Mouse (Mus musculus): Measurements from ENCODE around the gene Lgi4.

Gene Lgi4

DNA sequence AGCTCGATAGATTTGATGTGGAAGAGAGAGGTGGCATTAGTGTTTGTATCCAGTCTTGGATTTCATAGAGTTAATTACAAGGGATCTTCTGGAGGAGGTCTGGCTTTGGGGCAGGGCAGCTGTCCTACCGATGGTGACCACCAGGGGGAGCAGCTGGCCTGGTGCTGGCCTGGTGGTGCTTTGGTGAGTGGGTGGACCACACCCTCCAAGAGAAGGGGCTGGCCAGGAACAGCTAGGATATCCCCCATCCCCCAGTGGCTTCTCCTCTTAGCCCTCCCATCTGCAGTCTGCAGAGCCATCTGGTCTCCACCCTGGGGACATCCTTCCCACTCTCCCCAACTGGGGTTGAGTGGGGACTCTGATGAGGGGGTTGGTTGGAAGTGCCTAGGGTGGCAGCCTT lies at the start of gene Lgi4:
TSS of gene Lgi4 (plus strand) at position 235 of the 400 bp plus-strand sequence.
- peak; percentile 79 for DNase-seq (ENCODE audit: low spot score)

DNA sequence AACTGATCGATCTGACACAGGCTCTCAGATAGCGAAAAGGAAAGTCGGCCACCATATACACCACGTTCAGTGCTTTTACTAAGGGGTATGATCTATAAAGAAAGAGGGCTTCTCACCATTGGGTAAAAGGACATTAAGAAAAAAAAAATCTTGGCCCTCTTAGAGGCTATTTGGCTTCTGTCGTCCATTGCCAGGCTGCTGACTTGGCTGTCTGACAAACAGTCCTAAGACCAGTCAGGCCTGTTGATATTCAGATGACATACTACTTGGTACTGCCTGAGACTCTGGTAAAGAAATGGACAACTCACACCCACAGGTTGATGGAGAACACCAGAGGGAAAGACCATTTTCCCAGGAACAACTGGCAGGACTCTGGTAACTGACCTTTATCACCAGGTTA lies 46.2 kb upstream of the Lgi4 start:
- no peak for DNase-seq (ENCODE audit: low spot score)

DNA sequence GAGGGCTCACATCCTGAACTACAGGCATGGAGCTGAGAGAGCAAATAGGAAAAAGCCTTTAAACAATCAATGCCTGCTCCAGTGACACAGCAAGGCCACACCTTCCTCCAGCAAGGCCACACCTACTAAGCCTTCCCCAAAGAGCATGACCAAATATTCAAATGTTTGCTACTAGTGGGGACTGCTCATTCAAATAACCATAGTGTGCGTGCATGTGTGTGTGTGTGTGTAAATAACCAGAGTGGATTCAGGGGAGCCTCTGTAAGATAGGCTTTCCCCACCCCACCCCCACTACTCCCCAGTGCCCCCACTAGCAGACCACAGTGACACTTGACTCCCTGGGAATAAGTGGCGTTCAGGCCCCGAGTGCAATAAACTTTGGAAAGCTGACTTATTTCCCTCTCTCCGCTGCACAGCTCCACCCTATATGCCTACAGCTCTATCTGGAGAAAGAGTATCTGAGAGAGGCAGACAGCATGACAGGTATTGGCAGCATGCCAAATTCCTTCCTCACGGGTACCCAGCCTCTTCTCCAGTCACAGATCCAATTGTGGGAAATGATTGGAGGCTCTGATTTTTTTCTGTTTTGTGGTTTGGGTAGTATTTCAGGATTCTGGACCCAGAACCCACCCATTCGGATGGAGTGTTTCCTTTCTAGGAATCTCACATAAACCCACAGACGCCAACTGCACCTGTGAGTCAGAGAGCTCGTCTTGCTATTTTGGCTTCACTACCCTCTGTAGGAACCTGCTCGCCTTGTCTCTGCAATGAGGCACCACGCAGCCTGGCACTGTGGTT lies 41.8 kb upstream of the Lgi4 start:
- no peak for DNase-seq (ENCODE audit: low spot score)

- DNase-seq (ENCODE audit: low spot score): peak; percentile 45
These were observed 30.5 kb upstream of the Lgi4 start for GRCm38 (mm10) chr7:31028609-31029008.

GRCm38 (mm10) chr7:31030717-31031116 lies 28.4 kb upstream of the Lgi4 start:
- DNase-seq (ENCODE audit: low spot score): no peak

- DNase-seq (ENCODE audit: low spot score): no peak
These were observed 27.4 kb upstream of the Lgi4 start for GRCm38 (mm10) chr7:31031731-31032130.

- no peak for DNase-seq (ENCODE audit: low spot score)
These were observed 25.6 kb upstream of the Lgi4 start for GRCm38 (mm10) chr7:31033409-31034165.

- no peak for DNase-seq (ENCODE audit: low spot score)
These were observed 24.4 kb upstream of the Lgi4 start for GRCm38 (mm10) chr7:31034789-31035188.

GRCm38 (mm10) chr7:31035291-31035690 lies 23.9 kb upstream of the Lgi4 start:
- DNase-seq (ENCODE audit: low spot score): no peak

DNA sequence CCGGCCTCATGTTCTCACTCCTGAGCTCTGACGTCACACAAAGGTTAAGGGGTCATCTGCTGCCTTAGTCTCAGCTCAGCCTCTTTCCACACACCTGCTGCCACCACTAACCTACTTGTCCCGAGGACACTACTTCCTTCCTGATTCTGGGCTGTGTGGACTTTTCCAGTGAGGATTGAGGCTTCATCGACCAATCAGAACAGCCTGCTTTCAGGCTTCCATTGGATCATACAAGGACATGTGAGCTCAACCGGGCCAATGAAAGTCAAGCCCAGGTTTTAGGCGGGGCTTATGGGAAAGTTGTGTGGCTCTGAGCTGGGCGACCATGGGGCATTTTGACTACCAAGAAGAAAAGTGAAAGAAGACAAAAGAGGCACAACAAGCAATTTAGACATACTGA lies 22.2 kb upstream of the Lgi4 start:
- no peak for DNase-seq (ENCODE audit: low spot score)

GRCm38 (mm10) chr7:31037675-31038074 lies 21.5 kb upstream of the Lgi4 start:
- no peak for DNase-seq (ENCODE audit: low spot score)

DNA sequence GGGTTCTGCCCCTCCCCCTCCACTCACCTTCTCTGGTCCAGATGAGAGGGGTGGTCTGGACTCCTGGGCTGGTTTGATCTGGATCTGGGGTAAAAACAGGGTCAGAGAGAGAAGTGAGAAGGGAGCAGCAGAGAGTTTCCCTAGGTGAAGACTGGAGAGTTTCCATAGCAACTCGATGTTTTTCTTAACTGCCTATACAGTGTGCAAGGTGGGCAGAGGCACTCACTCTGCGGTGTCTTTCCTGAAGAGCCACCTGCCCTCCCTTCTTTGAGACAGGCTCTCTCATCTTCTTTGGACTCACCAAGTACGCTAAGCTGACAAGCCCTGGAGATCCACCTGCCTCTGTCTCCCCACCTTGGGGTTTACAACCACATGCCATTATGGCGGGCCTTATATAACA lies 20.1 kb upstream of the Lgi4 start:
- DNase-seq (ENCODE audit: low spot score): no peak

GRCm38 (mm10) chr7:31040281-31041022 lies 18.7 kb upstream of the Lgi4 start:
- DNase-seq (ENCODE audit: low spot score): no peak

- DNase-seq (ENCODE audit: low spot score): no peak
These were observed 18.1 kb upstream of the Lgi4 start for GRCm38 (mm10) chr7:31041023-31041407.

DNA sequence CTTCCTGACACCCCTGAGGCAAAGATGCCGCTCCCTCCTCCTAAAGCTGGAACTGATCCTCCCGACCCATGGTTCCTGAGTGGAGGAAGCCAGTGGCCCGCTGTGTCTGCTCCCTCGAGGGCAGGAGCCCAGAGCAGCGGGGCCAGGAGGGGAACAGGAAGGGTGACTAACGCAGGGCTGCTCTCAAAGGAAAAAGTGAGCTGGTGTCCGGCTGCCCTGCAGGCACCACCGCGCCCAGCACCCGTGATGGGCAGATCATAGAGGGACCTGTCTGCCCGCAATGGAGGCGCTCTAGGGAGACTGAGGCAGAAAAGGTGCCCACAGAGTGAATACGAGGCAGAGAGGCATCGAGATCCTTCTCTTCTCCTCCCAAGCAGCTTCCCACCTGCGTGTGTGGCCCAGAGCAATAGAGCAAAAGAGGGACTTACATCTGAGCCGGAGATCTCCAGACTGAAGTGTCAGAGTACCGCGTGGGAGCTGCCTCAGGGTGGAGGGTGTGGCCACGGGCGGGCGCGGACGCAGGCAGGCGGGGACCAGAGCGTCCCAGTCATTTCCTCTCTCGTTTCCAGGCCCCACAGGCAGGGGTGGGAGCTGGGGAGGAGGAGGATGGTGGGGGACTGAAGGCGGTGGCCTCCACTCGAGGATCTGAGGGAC lies 17.4 kb upstream of the Lgi4 start:
- DNase-seq (ENCODE audit: low spot score): no peak

- no peak for DNase-seq (ENCODE audit: low spot score)
These were observed 16.7 kb upstream of the Lgi4 start, which contains the start of gene Fxyd5 for GRCm38 (mm10) chr7:31042431-31042910. Gene Fxyd5, minus strand, starts transcription at chr7:31042481.

DNA sequence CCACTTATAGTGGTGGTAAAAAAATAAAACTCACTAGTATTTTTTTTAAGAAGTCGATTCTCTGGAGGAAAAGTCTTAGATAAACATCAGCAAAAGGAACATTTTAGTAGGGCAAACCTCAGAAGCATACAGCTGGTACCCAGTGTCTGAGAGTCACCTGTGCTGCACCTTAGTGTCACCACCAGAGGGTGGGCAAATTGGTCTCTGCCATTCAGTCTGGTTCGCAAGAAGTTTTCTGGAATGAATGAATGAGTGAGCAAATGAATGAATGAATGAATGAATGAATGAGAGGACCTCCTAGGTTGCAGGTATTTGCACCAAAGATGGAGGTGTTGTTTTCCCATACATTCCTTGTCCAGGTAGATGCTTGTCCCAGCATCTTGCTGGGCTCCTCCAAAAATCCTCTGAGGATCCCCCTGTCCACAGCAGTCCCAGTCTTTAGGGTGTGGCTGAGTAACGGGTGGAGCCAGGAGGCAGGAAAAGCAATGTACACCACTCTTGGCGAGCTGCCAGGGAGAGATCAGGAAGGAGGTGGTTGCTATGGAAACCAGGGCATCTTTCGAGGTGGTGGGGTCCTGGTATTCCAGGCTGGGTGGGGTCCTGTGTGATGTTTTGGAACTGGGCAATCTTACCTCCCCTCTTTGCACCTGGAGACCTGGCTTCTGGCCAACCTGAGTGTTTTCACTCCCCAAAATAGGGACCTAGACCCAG lies 9.9 kb upstream of the Lgi4 start:
- no peak for DNase-seq (ENCODE audit: low spot score)

DNA sequence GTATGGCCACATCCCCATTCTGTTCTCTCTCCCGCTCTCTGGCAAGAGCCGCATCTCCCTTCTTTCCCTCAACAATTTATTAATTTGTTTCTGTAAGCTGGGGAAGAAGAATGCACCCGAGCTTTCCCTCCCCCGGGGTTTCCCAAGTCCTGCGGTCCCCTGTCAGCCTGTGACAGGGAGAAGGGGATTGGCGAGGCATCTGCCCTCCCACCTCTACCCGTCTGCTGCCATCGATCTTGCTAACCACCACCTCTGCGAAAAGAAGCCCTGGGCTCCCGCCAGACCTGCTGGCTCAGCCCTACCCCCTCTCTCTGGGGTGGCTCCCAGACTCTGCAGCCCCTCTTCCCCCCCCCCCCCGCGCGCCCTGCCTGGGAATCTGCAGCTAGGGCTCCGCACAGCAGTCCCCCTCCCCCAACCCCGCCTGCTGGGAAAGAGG lies 9.3 kb upstream of the Lgi4 start:
- no peak for DNase-seq (ENCODE audit: low spot score)

DNA sequence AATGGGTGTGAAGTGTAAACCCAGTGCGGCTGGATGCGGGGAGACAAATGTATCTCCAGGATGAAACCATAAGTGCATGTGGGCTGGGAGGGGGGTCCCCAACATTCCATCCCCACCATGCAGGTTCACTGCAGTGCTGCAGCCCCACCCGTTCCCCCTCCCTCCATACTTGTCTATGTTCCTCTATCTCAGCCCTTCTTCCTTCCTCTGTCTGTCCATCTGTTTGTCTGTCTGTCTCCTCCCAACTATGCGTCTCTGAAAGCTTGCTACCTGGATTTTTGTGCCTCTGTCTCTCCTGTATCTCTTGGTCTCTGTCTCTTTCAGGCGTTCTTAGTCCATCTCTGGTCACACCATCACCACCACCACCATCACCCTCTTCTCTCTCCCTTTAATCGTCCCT lies 8.7 kb upstream of the Lgi4 start:
- no peak for DNase-seq (ENCODE audit: low spot score)

- DNase-seq (ENCODE audit: low spot score): no peak
These were observed 8.2 kb upstream of the Lgi4 start for GRCm38 (mm10) chr7:31050921-31051320.

- DNase-seq (ENCODE audit: low spot score): no peak
These were observed 7.7 kb upstream of the Lgi4 start, which contains the start of gene Fxyd7 for GRCm38 (mm10) chr7:31051321-31052021. Gene Fxyd7, minus strand, starts transcription at chr7:31051467.

Measured in testis, postnatal 14 days (tissue).